Mouse (Mus musculus): ENCODE results near the gene Bub1b.

GRCm38 (mm10) chr2:118658457-118658856 is 60.4 kb downstream of the Bub1b start:
- TF ChIP-seq CTCF (conservative IDR thresholded peaks at IDR 0.05; ENCODE audit: insufficient read depth, insufficient read length, low read depth, low read length) (no peak), POLR2A (IDR thresholded peaks at IDR 0.05; ENCODE audit: low read depth, low read length) (no peak)
